Mouse (Mus musculus): ENCODE measurements around the gene Slc51a. TPM values are rescaled to one million over a fixed set of nuclear protein-coding genes. Genes with fewer than 3 reads are reported as not detected.
A peak's percentile ranks its signal among the peaks of the same experiment; 100 is the strongest.

Gene Slc51a
- polyA plus RNA-seq (2015; fragmentation: Nextera tagmentation; extraction: Ambion mirVana) = 0.30 and 0.41 TPM in 2 replicates

DNA sequence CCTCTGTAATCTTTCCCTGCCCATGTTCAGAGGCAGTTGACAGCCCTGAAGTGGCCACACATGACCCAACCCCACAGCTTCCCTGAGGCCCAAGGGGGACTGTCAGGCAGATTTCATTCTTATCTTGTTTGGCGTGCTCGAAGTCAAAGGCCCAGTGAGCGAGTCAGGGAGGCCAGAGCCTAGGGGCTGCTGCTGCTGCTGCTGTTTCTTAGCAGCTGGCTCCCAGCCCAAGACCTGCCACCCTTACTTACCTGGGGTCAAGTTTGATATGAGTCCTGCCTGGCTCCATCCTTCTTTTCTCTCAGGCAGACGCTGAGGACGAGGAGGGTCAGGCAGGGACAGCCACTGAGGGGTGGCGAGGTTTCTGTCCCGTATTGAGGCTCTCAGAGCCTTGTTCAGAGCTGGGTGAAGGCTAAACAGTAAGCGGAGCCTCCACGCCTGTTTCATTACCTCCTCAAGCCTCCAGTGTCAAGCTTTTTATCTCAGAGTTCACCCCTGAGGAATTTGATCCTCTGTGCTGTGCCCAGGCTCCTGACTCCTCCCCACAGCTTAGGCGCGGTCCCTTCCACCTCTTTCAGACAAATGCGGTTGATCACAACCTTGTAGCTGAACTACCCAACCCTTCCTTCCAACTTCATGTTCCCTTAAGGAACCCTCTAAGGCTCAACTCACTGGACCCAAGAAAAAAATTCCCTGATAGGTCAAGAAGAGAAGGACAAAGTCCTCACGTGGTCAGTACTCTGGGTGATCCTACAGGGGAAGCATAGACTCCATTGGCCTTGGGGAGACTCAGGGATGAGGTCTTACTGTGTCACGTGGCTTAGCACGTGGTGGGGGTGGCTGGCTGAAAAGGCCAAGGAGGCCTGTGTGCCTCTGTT lies at the start of gene Slc51a:
Slc51a (minus strand) TSS at position 646 of the 878 bp plus-strand sequence.
- H3K27ac ChIP-seq (ENCODE audit: low read length) = no peak within 1 kb of the TSS; the same call in 1 of the 2 replicates

DNA sequence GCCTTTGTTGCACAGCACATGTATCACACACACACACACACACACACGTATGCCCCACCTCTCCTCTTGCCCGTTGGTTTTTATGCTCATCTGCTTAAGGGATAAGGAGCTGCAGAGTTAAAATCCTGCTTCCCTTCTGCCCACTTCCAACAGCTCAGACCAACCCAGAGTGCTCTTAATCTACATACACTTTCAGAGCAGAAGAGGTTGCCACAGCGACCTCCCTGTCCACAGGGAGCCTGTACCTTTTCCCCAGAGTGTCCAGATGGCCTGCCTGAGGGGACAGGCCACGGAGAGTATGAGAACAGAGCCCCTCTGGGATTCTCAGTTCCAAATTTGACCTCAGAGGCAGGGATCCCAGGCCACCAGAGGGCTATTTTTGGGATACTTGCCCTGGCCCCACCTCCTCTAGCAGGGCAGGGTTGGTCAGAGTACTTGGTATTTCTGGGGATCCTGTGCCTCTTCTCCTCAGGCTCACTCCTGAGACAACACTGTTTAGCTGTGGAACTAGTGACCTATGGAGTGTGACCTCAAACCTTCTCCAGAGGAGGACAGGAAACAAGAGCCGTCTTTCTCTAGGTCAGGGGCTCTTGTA lies 47.6 kb upstream of the Slc51a start:
- Histone ChIP-seq H3K4me3 (ENCODE audit: low read depth, low read length) (no peak overlapping the region), H3K9ac (replicated peaks; ENCODE audit: low read depth) (no peak overlapping the region), H3K9me3 (ENCODE audit: low read length) (no peaks in the 10 kb centered on the region), H3K4me2 (replicated peaks; ENCODE audit: low read depth, low read length) (no peak overlapping the region), H3K27me3 (replicated peaks; ENCODE audit: insufficient read depth, low read length) (no peaks in the 10 kb centered on the region), H3K4me1 (ENCODE audit: insufficient read depth, low read depth, low read length) (no peaks in the 10 kb centered on the region), H3K36me3 (ENCODE audit: insufficient read depth, low read length) (no peaks in the 10 kb centered on the region), H3K27ac (ENCODE audit: low read length) (no peak overlapping the region)
- 27% methylated on average over 5 of the region's 5 CpGs for WGBS
- TF ChIP-seq EP300 (IDR thresholded peaks at IDR 0.05) = no peak
- TF ChIP-seq CTCF (IDR thresholded peaks at IDR 0.05) = no peak; the same call in 1 of the 2 replicates
- DNase-seq (ENCODE audit: low spot score) = no peak
- ATAC-seq = peak; percentile 19; the same call in 1 of the 2 replicates

More for the DNA sequence above, at the start of gene Slc51a:
- no peak within 1 kb of the TSS for H3K4me2 ChIP-seq (replicated peaks; ENCODE audit: low read depth, low read length)
- H3K4me1 ChIP-seq (ENCODE audit: insufficient read depth, low read depth, low read length) = 0 out of 2 replicates have a peak, but pooled peaks cover 4% of the 10 kb centered on the region
- H3K27me3 ChIP-seq (replicated peaks; ENCODE audit: insufficient read depth, low read length) = no peaks in the 10 kb centered on the region
- TF ChIP-seq CTCF (IDR thresholded peaks at IDR 0.05) (no peak), EP300 (IDR thresholded peaks at IDR 0.05) (no peak)
- no peaks in the 10 kb centered on the region for H3K9me3 ChIP-seq (ENCODE audit: low read length)
- H3K9ac ChIP-seq (replicated peaks; ENCODE audit: low read depth) = no peak within 1 kb of the TSS
- no peaks in the 10 kb centered on the region for H3K36me3 ChIP-seq (ENCODE audit: insufficient read depth, low read length)
- H3K4me3 ChIP-seq (ENCODE audit: low read depth, low read length) = no peak within 1 kb of the TSS
- DNase-seq (ENCODE audit: low spot score) = no peak
- 24% methylated on average over 15 of the region's 15 CpGs for WGBS
- ATAC-seq = peak; percentile 41; the same call in 1 of the 2 replicates

DNA sequence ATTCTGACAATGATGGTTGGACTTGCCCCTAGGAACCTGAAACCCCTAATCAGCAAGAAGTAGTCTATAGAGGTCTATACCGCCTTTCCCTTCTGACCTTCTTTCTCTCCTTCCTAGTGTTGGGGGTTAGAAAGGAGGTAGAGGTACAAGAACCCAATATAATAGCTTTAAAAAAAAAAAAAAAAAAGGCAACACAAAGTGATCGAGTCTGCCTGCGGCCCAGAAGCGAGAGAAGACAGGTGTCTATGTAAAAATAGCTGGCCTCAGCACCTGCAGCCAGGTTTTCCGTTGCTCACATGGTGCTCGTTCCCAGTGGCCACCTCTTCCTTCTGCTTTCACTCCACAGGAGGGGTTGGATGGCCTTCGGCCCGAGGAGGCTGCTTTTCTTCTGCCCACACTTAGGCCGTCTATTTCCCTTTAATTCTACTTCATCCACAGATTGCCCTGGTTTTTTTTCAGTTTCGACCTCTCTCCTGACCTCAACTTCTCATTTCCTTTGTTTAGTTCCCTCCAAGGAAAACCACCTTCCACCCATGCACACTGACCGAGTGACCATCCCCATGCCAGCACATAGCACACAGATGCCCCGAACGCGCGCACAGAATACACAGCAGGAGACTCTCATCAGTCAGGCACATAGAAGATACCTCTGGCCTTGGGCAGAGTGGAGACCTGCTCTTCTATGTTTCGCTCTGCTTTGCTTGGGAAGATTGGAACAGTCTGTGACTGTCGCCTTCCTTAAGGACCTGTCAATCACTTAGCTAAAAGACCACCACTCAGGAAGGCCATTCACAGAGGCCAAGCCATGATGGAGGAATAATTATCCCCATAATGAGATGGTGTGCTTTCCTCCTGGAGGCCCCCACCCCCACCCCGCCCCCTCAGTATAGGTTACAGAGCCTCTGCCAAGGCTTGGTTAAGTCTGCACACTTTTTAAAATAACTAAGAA lies 45.5 kb upstream of the Slc51a start:
- WGBS = 74% methylated on average over 18 of the region's 18 CpGs
- Histone ChIP-seq H3K4me2 (replicated peaks; ENCODE audit: low read depth, low read length) (no peak overlapping the region), H3K27me3 (replicated peaks; ENCODE audit: insufficient read depth, low read length) (no peaks in the 10 kb centered on the region), H3K9me3 (ENCODE audit: low read length) (no peaks in the 10 kb centered on the region), H3K27ac (ENCODE audit: low read length) (no peak overlapping the region), H3K4me1 (ENCODE audit: insufficient read depth, low read depth, low read length) (no peaks in the 10 kb centered on the region), H3K36me3 (ENCODE audit: insufficient read depth, low read length) (no peaks in the 10 kb centered on the region), H3K9ac (replicated peaks; ENCODE audit: low read depth) (no peak overlapping the region), H3K4me3 (ENCODE audit: low read depth, low read length) (no peak overlapping the region)
- DNase-seq (ENCODE audit: low spot score) (no peak), ATAC-seq (no peak)
- no peak for TF ChIP-seq CTCF (IDR thresholded peaks at IDR 0.05)
- TF ChIP-seq EP300 (IDR thresholded peaks at IDR 0.05) = no peak

DNA sequence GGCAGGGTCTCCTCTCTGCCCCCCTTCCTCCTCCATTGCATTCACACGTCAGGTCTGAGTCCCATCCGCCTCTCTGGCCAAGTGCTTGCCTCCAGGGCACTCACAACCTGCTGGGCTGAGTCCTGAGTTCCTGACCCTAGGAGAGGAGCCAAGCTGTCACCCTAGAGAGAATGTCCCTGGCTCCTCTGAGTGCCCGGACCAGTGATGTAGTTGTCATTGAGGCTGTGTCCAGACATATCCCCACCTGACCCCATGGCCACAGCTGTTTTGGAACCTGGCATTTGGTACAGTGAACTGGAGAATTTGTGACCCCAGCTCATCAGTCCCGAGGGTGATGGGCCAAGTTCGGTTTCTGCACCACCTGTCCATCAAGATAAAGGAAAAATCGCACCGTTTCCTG lies 39.2 kb upstream of the Slc51a start:
- WGBS = 58% methylated on average over 7 of the region's 7 CpGs
- Histone ChIP-seq H3K4me3 (ENCODE audit: low read depth, low read length) (no peak overlapping the region), H3K27me3 (replicated peaks; ENCODE audit: insufficient read depth, low read length) (no peaks in the 10 kb centered on the region), H3K36me3 (ENCODE audit: insufficient read depth, low read length) (no peaks in the 10 kb centered on the region), H3K4me2 (replicated peaks; ENCODE audit: low read depth, low read length) (no peak overlapping the region), H3K4me1 (ENCODE audit: insufficient read depth, low read depth, low read length) (0 out of 2 replicates have a peak, but pooled peaks cover 3% of the 10 kb centered on the region), H3K9me3 (ENCODE audit: low read length) (no peaks in the 10 kb centered on the region), H3K27ac (ENCODE audit: low read length) (no peak overlapping the region), H3K9ac (replicated peaks; ENCODE audit: low read depth) (no peak overlapping the region)
- no peak for TF ChIP-seq EP300 (IDR thresholded peaks at IDR 0.05)
- no peak for TF ChIP-seq CTCF (IDR thresholded peaks at IDR 0.05)
- DNase-seq (ENCODE audit: low spot score) (no peak), ATAC-seq (no peak)

DNA sequence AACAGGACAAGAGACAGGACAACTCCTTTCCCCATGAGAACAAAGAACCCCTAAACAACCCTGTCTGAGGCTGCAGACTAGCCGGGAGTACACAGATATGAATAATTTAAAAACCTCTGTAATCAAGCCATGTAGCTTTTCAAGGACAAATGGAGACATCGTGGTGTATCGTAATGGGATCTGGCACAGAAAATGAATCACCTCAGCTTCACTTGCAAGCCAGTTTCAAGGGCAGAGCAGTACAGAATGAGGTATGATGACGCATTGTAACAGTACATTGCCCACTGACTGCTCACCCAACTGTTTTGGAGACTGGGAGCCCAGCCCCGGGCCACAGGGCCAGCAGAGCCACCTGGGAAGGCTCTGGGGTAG lies 36.6 kb upstream of the Slc51a start:
- ATAC-seq (peak; percentile 69), DNase-seq (ENCODE audit: low spot score) (peak; percentile 56)
- H3K27me3 ChIP-seq (replicated peaks; ENCODE audit: insufficient read depth, low read length) = no peaks in the 10 kb centered on the region
- no peak overlapping the region for H3K27ac ChIP-seq (ENCODE audit: low read length)
- no peaks in the 10 kb centered on the region for H3K9me3 ChIP-seq (ENCODE audit: low read length)
- TF ChIP-seq EP300 (IDR thresholded peaks at IDR 0.05) = no peak
- TF ChIP-seq CTCF (IDR thresholded peaks at IDR 0.05) = no peak
- H3K4me2 ChIP-seq (replicated peaks; ENCODE audit: low read depth, low read length) = no peak overlapping the region
- no peaks in the 10 kb centered on the region for H3K36me3 ChIP-seq (ENCODE audit: insufficient read depth, low read length)
- 0 out of 2 replicates have a peak, but pooled peaks cover 3% of the 10 kb centered on the region for H3K4me1 ChIP-seq (ENCODE audit: insufficient read depth, low read depth, low read length)
- WGBS = 55% methylated on average over 5 of the region's 5 CpGs
- H3K9ac ChIP-seq (replicated peaks; ENCODE audit: low read depth) = no peak overlapping the region
- H3K4me3 ChIP-seq (ENCODE audit: low read depth, low read length) = no peak overlapping the region
